Mouse (Mus musculus) liver, embryonic 12.5 days (tissue): ENCODE data around the gene Tfap2b. TPM values are rescaled to one million over a fixed set of nuclear protein-coding genes. Genes with fewer than 3 reads are reported as not detected.

ENCODE experiments used
- ATAC-seq: fragments of 200-750 bp; cut with Nextera tagmentation; 2 replicates; pipeline ENCODE4 v1.8.0; 2017; ENCODE audit warnings: moderate number of reproducible peaks, mild to moderate bottlenecking, moderate library complexity
- H3K27ac ChIP-seq: fragments of 300-500 bp; sonication (generic); 2 replicates; pipeline ENCODE4 v1.5.1; 2016; ENCODE audit warnings: mild to moderate bottlenecking
- H3K27me3 ChIP-seq: fragments of 300-500 bp; sonication (generic); replicated peaks from 2 replicates; pipeline ENCODE4 v1.6.1; 2016; ENCODE audit warnings: mild to moderate bottlenecking, moderate library complexity
- H3K36me3 ChIP-seq: fragments of 300-500 bp; sonication (generic); 2 replicates; pipeline ENCODE4 v1.6.1; 2016; ENCODE audit warnings: mild to moderate bottlenecking, moderate library complexity
- H3K4me1 ChIP-seq: fragments of 300-500 bp; sonication (generic); 2 replicates; pipeline ENCODE4 v1.6.1; 2016
- H3K4me2 ChIP-seq: fragments of 300-500 bp; sonication (generic); 2 replicates; pipeline ENCODE4 v1.6.1; 2016; ENCODE audit warnings: mild to moderate bottlenecking, moderate library complexity
- H3K4me3 ChIP-seq: fragments of 300-500 bp; sonication (generic); 2 replicates; pipeline ENCODE4 v1.5.1; 2016; ENCODE audit warnings: mild to moderate bottlenecking, moderate library complexity
- H3K9ac ChIP-seq: fragments of 300-500 bp; sonication (generic); 2 replicates; pipeline ENCODE4 v1.6.1; 2016; ENCODE audit warnings: mild to moderate bottlenecking, moderate library complexity
- H3K9me3 ChIP-seq: fragments of 300-500 bp; sonication (generic); replicated peaks from 2 replicates; pipeline ENCODE4 v1.6.1; 2016; ENCODE audit warnings: mild to moderate bottlenecking, moderate library complexity
- WGBS: fragments of 180-500 bp; shearing (Covaris S2); methylation state at CpG from one replicate; pipeline ENCODE4 v1.1.7; 2016; ENCODE audit not compliant: insufficient replicate concordance; 5-methylcytosine and 5-hydroxymethylcytosine counted together
- polyA plus RNA-seq: library from polyadenylated mRNA; unstranded; fragments of >200 nt; fragmentation: Nextera tagmentation; extraction: Ambion mirVana; gene quantifications from 2 replicates; pipeline ENCODE4 v1.2.1, GENCODE M21; 2016

Gene Tfap2b
- polyA plus RNA-seq, 1 experiment from 2014 or later: not detected

- no peak overlapping the region for H3K4me3 ChIP-seq
- no peak overlapping the region for H3K9ac ChIP-seq
- H3K4me1 ChIP-seq: no peaks in the 10 kb centered on the region
- H3K27ac ChIP-seq: no peak overlapping the region
- H3K36me3 ChIP-seq: no peaks in the 10 kb centered on the region
- no peak for ATAC-seq
- peaks cover 86% of the 10 kb centered on the region for H3K27me3 ChIP-seq
- no peaks in the 10 kb centered on the region for H3K9me3 ChIP-seq
- 4% methylated on average over 5 of the region's 5 CpGs for WGBS
- H3K4me2 ChIP-seq: no peak overlapping the region
Observed at GRCm38 (mm10) chr1:19236051-19236450, 27.3 kb downstream of the Tfap2b start.

DNA sequence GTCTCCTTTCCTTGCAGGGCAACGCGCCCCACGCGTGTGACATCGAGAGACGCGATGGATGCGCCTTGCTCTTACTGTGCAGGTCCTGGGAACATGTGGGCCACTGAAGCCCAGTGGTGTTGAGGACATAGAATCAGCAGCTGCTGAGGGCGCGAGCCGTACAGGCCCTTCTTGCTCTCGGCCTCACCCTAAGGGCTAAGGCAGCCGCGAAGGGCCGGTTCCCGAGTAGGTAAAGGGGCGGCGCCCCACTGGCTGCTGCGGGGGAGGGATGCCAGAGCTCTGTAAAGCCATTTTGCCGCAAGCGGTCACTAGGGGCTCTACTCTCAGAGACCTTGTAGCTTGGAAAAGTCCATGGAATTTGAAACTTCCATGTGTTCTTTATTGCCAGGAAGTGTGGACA is 27.9 kb downstream of the Tfap2b start:
- no peak overlapping the region for H3K4me3 ChIP-seq
- no peaks in the 10 kb centered on the region for H3K4me1 ChIP-seq
- peaks cover 86% of the 10 kb centered on the region for H3K27me3 ChIP-seq
- H3K36me3 ChIP-seq: no peaks in the 10 kb centered on the region
- ATAC-seq: no peak
- no peak overlapping the region for H3K27ac ChIP-seq
- no peak overlapping the region for H3K9ac ChIP-seq
- no peak overlapping the region for H3K4me2 ChIP-seq
- WGBS: under 1% methylated on average over 21 of the region's 21 CpGs
- H3K9me3 ChIP-seq: no peaks in the 10 kb centered on the region

GRCm38 (mm10) chr1:19237061-19237460 is 28.3 kb downstream of the Tfap2b start:
- no peaks in the 10 kb centered on the region for H3K4me1 ChIP-seq
- no peaks in the 10 kb centered on the region for H3K36me3 ChIP-seq
- ATAC-seq: no peak
- peaks cover 89% of the 10 kb centered on the region for H3K27me3 ChIP-seq
- no peak overlapping the region for H3K4me3 ChIP-seq
- no peak overlapping the region for H3K27ac ChIP-seq
- H3K4me2 ChIP-seq: no peak overlapping the region
- no peaks in the 10 kb centered on the region for H3K9me3 ChIP-seq
- H3K9ac ChIP-seq: no peak overlapping the region
- WGBS: 4% methylated on average over 9 of the region's 9 CpGs

DNA sequence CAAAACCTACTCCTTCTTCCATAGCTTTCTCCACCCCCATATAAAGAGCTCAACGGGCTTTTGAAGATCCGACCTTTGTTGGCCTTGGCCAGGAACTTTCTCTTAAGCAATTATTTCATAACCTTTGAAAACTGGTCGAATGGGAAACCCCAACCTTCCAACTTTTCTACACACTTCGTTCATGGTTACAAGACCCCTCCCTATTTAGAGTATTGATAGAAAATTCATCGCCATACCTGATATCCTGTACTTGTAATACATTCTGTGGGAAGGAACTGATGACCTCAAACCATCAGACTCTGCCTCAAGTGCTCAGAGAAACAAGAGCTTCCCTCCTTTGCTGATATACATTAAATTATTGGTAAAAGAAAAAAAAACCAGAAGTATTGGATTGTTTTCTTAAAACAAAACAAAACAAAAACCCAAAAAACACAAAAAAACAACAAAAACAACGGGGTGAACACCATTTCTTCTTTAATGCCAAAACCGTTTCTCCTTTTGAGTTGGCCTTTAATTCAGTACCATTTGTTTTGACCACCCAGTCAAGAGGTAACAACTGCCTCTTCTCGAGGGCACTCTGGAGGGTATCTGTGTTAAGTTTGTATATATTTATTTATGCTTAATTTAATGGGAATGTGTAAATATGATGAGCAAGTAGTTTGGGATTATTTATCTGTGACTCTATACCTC is 29.2 kb downstream of the Tfap2b start:
- WGBS: 3% methylated on average over 8 of the region's 8 CpGs

GRCm38 (mm10) chr1:19240054-19240453 is 31.3 kb downstream of the Tfap2b start:
- Histone ChIP-seq H3K27ac (no peak overlapping the region), H3K9me3 (no peaks in the 10 kb centered on the region), H3K4me1 (no peaks in the 10 kb centered on the region), H3K36me3 (no peaks in the 10 kb centered on the region), H3K9ac (no peak overlapping the region), H3K27me3 (peaks cover 69% of the 10 kb centered on the region), H3K4me2 (no peak overlapping the region), H3K4me3 (no peak overlapping the region)
- ATAC-seq: no peak

More for the DNA sequence above, 29.2 kb downstream of the Tfap2b start:
- Histone ChIP-seq H3K9me3 (no peaks in the 10 kb centered on the region), H3K4me3 (no peak overlapping the region), H3K4me2 (no peak overlapping the region), H3K36me3 (no peaks in the 10 kb centered on the region), H3K27ac (no peak overlapping the region), H3K27me3 (peaks cover 88% of the 10 kb centered on the region), H3K4me1 (no peaks in the 10 kb centered on the region), H3K9ac (no peak overlapping the region)
- no peak for ATAC-seq

DNA sequence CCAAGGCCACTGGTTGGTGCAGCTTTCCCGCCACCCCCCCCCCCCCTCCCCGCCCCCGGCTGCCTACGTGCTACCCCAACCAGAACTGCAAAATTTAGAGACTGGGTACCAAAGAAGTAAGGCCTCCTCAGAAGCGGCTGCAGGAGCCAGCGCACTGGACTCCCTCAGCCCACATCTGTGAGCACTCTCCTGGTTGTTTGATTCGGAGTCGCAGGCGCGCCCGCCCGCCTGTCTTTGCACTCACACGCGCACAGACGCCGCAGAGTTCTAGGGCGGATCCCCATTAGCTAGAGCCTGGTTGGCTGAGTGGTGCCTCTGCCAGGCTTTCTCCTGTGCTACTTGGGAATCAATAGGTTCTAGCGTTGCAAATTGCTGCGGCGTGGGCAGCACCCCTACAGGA is 32.6 kb downstream of the Tfap2b start:
- Histone ChIP-seq H3K9ac (no peak overlapping the region), H3K27me3 (peaks cover 56% of the 10 kb centered on the region), H3K9me3 (no peaks in the 10 kb centered on the region), H3K4me1 (no peaks in the 10 kb centered on the region), H3K4me2 (peak overlapping the region; percentile 20), H3K27ac (no peak overlapping the region), H3K4me3 (no peak overlapping the region), H3K36me3 (no peaks in the 10 kb centered on the region)
- ATAC-seq: no peak
- 4% methylated on average over 17 of the region's 20 CpGs for WGBS

DNA sequence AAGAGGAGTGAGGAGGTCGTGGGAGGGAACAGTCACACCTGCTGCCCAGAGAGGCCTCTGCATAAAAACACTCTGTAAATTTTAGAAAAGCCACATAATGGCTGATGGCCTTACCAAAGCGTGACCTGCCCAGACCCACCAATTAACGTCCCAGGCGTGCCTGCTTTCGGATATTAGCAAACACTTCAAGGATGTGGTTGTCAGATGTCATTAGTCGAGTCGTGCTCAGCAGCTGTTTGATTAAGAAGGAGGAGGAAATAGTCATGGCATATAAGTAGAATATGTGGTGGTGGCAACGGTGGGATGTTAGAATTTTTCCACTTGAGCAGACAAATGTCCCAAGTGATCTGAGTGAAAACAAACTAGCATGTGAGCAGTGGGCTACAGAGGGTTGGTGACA is 33.3 kb downstream of the Tfap2b start:
- no peak overlapping the region for H3K4me2 ChIP-seq
- no peak overlapping the region for H3K4me3 ChIP-seq
- no peak overlapping the region for H3K9ac ChIP-seq
- WGBS: 4% methylated on average over 8 of the region's 8 CpGs
- H3K4me1 ChIP-seq: no peaks in the 10 kb centered on the region
- H3K27me3 ChIP-seq: peaks cover 49% of the 10 kb centered on the region
- H3K9me3 ChIP-seq: no peaks in the 10 kb centered on the region
- no peaks in the 10 kb centered on the region for H3K36me3 ChIP-seq
- no peak overlapping the region for H3K27ac ChIP-seq
- no peak for ATAC-seq

- ATAC-seq: no peak
- 41% methylated on average over 4 of the region's 4 CpGs for WGBS
- Histone ChIP-seq H3K4me1 (no peaks in the 10 kb centered on the region), H3K9ac (no peak overlapping the region), H3K4me2 (no peak overlapping the region), H3K27ac (no peak overlapping the region), H3K9me3 (no peaks in the 10 kb centered on the region), H3K4me3 (no peak overlapping the region), H3K36me3 (no peaks in the 10 kb centered on the region), H3K27me3 (peaks cover 28% of the 10 kb centered on the region)
Observed at GRCm38 (mm10) chr1:19245032-19245431, 36.3 kb downstream of the Tfap2b start.

DNA sequence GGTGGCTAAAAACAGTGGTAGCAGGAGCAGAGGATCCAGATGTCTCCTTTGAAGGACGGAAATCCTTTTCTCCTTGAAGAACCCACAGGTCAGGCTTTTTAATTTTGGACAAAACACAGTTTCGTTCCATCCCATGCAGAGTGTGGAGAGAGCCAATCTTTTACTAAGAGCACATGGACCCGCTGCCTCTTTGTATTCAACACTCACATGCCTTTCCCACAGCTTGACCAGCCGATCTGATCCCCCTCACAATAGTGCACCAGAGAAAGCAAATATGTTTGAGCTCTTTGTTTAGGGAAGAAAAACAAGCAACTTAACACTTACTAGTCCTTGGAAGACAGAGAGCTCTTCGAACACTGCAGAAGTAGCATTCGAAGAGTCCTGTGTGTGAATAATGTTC is 42.6 kb downstream of the Tfap2b start:
- WGBS: 56% methylated on average over 6 of the region's 6 CpGs

DNA sequence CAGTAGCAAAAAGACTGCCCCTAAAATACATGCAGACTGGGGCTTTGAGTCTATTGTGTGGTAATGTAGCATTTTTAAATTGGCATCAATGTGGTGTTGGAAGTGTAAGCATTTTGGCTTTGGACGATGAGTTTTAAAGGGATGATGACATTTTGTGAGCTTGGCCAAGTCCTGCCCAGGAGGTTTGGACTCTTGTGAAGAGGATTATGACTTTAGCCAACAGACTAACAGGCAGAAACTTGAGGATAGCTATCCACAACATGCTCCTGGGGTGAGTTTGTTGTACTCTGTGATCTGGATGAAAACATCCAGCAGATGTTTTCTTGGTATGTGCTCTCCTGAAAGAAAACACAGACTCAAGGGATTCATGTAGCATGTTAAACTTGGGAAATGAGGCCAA is 60.9 kb downstream of the Tfap2b start:
- H3K4me3 ChIP-seq: no peak overlapping the region
- no peak overlapping the region for H3K27ac ChIP-seq
- 79% methylated on average over 1 of the region's 1 CpGs for WGBS

More for the DNA sequence above, 42.6 kb downstream of the Tfap2b start:
- H3K9ac ChIP-seq: no peak overlapping the region
- ATAC-seq: no peak
- no peak overlapping the region for H3K4me2 ChIP-seq
- H3K4me3 ChIP-seq: no peak overlapping the region
- H3K27me3 ChIP-seq: no peaks in the 10 kb centered on the region
- H3K27ac ChIP-seq: no peak overlapping the region
- no peaks in the 10 kb centered on the region for H3K36me3 ChIP-seq
- no peaks in the 10 kb centered on the region for H3K9me3 ChIP-seq
- H3K4me1 ChIP-seq: no peaks in the 10 kb centered on the region

More for the DNA sequence above, 60.9 kb downstream of the Tfap2b start:
- Histone ChIP-seq H3K27me3 (no peaks in the 10 kb centered on the region), H3K36me3 (no peaks in the 10 kb centered on the region), H3K4me1 (no peaks in the 10 kb centered on the region), H3K4me2 (no peak overlapping the region), H3K9ac (no peak overlapping the region), H3K9me3 (no peaks in the 10 kb centered on the region)
- ATAC-seq: no peak

Other genes with a start within 250 kb of the Tfap2b start
- gene Tfap2d, start 105.9 kb upstream of the Tfap2b start, polyA plus RNA-seq: not detected in 2 replicates